9 mouse cellular contexts compared by ENCODE assay signal in genomic region chr13:63568741-63569395, GRCm38 (mm10). TPM values are rescaled to one million over a fixed set of nuclear protein-coding genes. Genes with fewer than 3 reads are reported as not detected.
DNase-seq lines count a peak whose midpoint lies in the region; ATAC-seq and TF ChIP-seq lines count a peak whose summit lies in the region.
"Had no signal": no experiment of that assay in that cellular context is flagged by ENCODE, and none has a peak within 500 bp of the region (broad histone marks: within the 10 kb centered on the region; RNA-seq: fewer than 3 reads in every experiment).

No protein-coding gene starts in this region.

- ATAC-seq in lung, embryonic 14.5 days (ENCODE audit: insufficient read depth) = no peak
- no peak for ATAC-seq in embryonic facial prominence, embryonic 14.5 days (ENCODE audit: low read depth)
- ATAC-seq in limb, embryonic 12.5 days (ENCODE audit: insufficient number of reproducible peaks, insufficient read depth, low FRiP score, low TSS enrichment, low read depth) = no peak

- peak overlapping the region; percentile 100 for H3K9ac ChIP-seq in lung, embryonic 14.5 days
- peak overlapping the region; percentile 73; the same call in 1 of the 2 replicates for H3K9ac ChIP-seq in embryonic facial prominence, embryonic 14.5 days (ENCODE audit: low read depth, low read length)
- H3K9ac ChIP-seq in limb, embryonic 12.5 days (replicated peaks) = peak overlapping the region; percentile 44

- peak; percentile 81 for DNase-seq in lung, embryonic 14.5 days
- no peak for DNase-seq in lung, postnatal 14 days
- DNase-seq in embryonic facial prominence, embryonic 14.5 days (ENCODE audit: low spot score) = peak; percentile 41
- peak; percentile 76 for DNase-seq in retina, embryonic 14.5 days (ENCODE audit: low spot score)
- no peak for DNase-seq in spleen, postnatal 10 days (ENCODE audit: low spot score in 2 of 2)
- no peak for DNase-seq in thymus, postnatal 36 days
- no peak for DNase-seq in cerebellum, adult 18-20 months
- DNase-seq: adrenal gland, adult 8-10 months had no signal

- peaks cover 16% of the 10 kb centered on the region for H3K4me1 ChIP-seq in lung, embryonic 14.5 days (ENCODE audit: insufficient read depth)
- H3K4me1 ChIP-seq in embryonic facial prominence, embryonic 14.5 days (ENCODE audit: control insufficient read depth, insufficient read depth, low read length) = peaks cover 12% of the 10 kb centered on the region; the same call in 1 of the 2 replicates
- peaks cover 42% of the 10 kb centered on the region for H3K4me1 ChIP-seq in limb, embryonic 12.5 days (replicated peaks)

- peak overlapping the region; percentile 100 for H3K27ac ChIP-seq in lung, embryonic 14.5 days (ENCODE audit: low read depth)
- peak overlapping the region; percentile 100 for H3K27ac ChIP-seq in embryonic facial prominence, embryonic 14.5 days (replicated peaks; ENCODE audit: low read depth, low read length)
- H3K27ac ChIP-seq in limb, embryonic 12.5 days = peak overlapping the region; percentile 87

- WGBS in lung, embryonic 14.5 days = 7% methylated on average over 19 of the region's 19 CpGs
- WGBS in embryonic facial prominence, embryonic 14.5 days = 7% methylated on average over 19 of the region's 19 CpGs
- 1% methylated on average over 19 of the region's 19 CpGs for WGBS in limb, embryonic 12.5 days

- peak overlapping the region; percentile 91 for H3K4me2 ChIP-seq in lung, embryonic 14.5 days
- peak overlapping the region; percentile 82 for H3K4me2 ChIP-seq in embryonic facial prominence, embryonic 14.5 days (ENCODE audit: low read depth, low read length)
- H3K4me2 ChIP-seq in limb, embryonic 12.5 days = peak overlapping the region; percentile 97

- H3K36me3 ChIP-seq in lung, embryonic 14.5 days (ENCODE audit: insufficient read depth) = peaks cover 13% of the 10 kb centered on the region
- H3K36me3 ChIP-seq in embryonic facial prominence, embryonic 14.5 days (ENCODE audit: control insufficient read depth, insufficient read depth, low read length) = no peaks in the 10 kb centered on the region
- no peaks in the 10 kb centered on the region for H3K36me3 ChIP-seq in limb, embryonic 12.5 days

- peak overlapping the region; percentile 83 for H3K4me3 ChIP-seq in lung, embryonic 14.5 days (ENCODE audit: low read depth, low read length)
- peak overlapping the region; percentile 89 for H3K4me3 ChIP-seq in embryonic facial prominence, embryonic 14.5 days (ENCODE audit: low read depth, low read length)
- peak overlapping the region; percentile 98 for H3K4me3 ChIP-seq in limb, embryonic 12.5 days (replicated peaks)

- no peak for TF ChIP-seq CTCF in lung, embryonic 14.5 days (IDR thresholded peaks at IDR 0.05; ENCODE audit: low read depth)

- H3K27me3 ChIP-seq in lung, embryonic 14.5 days (ENCODE audit: insufficient read depth, low read length) = no peaks in the 10 kb centered on the region
- H3K27me3 ChIP-seq in embryonic facial prominence, embryonic 14.5 days (replicated peaks; ENCODE audit: control insufficient read depth, insufficient read depth, low read length) = peaks cover 22% of the 10 kb centered on the region
- H3K27me3 ChIP-seq in limb, embryonic 12.5 days = peaks cover 29% of the 10 kb centered on the region

- no peaks in the 10 kb centered on the region for H3K9me3 ChIP-seq in lung, embryonic 14.5 days (ENCODE audit: low read depth, low read length)
- H3K9me3 ChIP-seq in embryonic facial prominence, embryonic 14.5 days (ENCODE audit: control insufficient read depth, low read length) = no peaks in the 10 kb centered on the region
- H3K9me3 ChIP-seq in limb, embryonic 12.5 days = no peaks in the 10 kb centered on the region

RNA-seq across cellular contexts. Expression of gene Ptch1, which starts 4.5 kb away (rescaled TPM):
- 64.6 and 68.6 TPM in 2 replicates for polyA plus RNA-seq in lung, embryonic 14.5 days (2014; fragmentation: Nextera tagmentation; extraction: Ambion mirVana)
- polyA plus RNA-seq in embryonic facial prominence, embryonic 14.5 days (2014; fragmentation: Nextera tagmentation; extraction: Ambion mirVana) = 22.7 and 23.2 TPM in 2 replicates
- polyA plus RNA-seq in limb, embryonic 12.5 days (2016; fragmentation: Nextera tagmentation; extraction: Ambion mirVana) = 21.6 and 23.0 TPM in 2 replicates

Comparison
In these comparisons a context has a peak if more than half of its experiments do, and no peak if none do; other contexts are left out.
1. DNase-seq: peak in lung, embryonic 14.5 days (single experiment), embryonic facial prominence, embryonic 14.5 days (single experiment) and retina, embryonic 14.5 days (single experiment); none in lung, postnatal 14 days (single experiment), spleen, postnatal 10 days (0 of 2), thymus, postnatal 36 days (0 of 2) and cerebellum, adult 18-20 months (0 of 2).
2. H3K9ac ChIP-seq: peak in every context shown above with its lines; median percentile 100 in lung, embryonic 14.5 days; 73 in embryonic facial prominence, embryonic 14.5 days; 44 in limb, embryonic 12.5 days.
3. Peak in every context shown above with its lines, with median percentiles within 50 percentile points of each other: H3K27ac ChIP-seq, H3K4me2 ChIP-seq and H3K4me3 ChIP-seq.